Mouse (Mus musculus) heart, postnatal 36 days (tissue): Measurements from ENCODE around the gene 1700042G07Rik. TPM values are rescaled to one million over a fixed set of nuclear protein-coding genes. Genes with fewer than 3 reads are reported as not detected.

ENCODE experiments used
- DNase-seq, 2 experiments: peaks; one replicate each; pipeline ENCODE4 v3.0.0; 2021 to 2022
- intact Hi-C: fragments of 180-260 bp; cut with DNase I; formaldehyde crosslinking; loops from one replicate; pipeline ENCODE4 v1.15.1; 2025
- total RNA-seq, 2 experiments: library from RNA; stranded (reverse); gene quantifications; 2 replicates each; pipeline ENCODE4 v1.2.3; 2021

The 1700042G07Rik gene
- total RNA-seq, 2 experiments from 2014 or later: not detected

GRCm38 (mm10) chr4:116160769-116161168 lies 12.4 kb upstream of the 1700042G07Rik start:
- intact Hi-C loops: loop anchor here (5.0 to 10.0 kb wide), 2 partner anchors 284 to 397 kb away; partner anchors contain the start of genes Gpbp1l1 and Tmem69
- no peak for DNase-seq

- DNase-seq: no peak
- intact Hi-C loops: loop anchor here (5.0 to 10.0 kb wide), 2 partner anchors 283 to 395 kb away; partner anchors contain the start of genes Gpbp1l1 and Tmem69
These were observed 11.0 kb upstream of the 1700042G07Rik start for GRCm38 (mm10) chr4:116162142-116162541.

DNA sequence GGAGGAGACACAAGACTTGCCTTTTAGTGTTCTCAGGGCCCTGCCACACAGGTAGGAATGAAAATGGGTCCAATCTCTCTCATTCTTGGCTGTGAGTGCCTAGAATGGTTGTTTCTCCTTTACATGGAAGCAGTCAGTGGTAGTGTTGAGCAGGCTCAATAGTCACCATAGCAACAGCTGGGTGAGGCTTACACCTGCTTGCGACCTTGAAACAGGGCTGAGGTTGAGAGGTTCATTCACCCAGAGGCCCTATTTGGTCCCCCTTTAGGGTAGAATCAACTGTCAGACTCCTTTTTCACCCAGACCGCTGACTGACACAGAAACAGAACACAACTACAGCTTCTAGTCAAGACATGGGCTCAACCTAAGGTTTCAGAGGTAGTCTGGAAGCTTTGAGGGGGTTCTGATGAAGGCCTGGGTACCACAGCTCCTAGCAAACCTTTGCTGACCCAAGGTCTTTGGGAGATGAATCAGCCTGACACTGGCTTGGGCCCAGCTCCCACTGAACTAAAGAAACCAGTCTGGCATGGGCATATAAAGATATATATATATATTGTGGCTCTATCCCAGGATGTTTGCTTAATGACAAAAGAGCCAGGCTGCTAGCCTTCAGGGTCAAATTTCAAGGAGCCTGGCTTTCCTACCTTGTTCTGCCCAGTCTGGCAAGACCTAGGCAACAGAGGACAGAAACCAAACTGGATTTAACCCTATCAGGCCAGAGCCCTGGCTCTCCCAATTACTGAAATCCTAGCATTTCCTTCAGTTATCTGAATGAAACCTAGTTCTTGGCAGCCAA lies 8.2 kb upstream of the 1700042G07Rik start:
- no peak for DNase-seq
- intact Hi-C loops: loop anchor here (5.0 to 10.0 kb wide), 4 partner anchors 172 to 392 kb away; partner anchors contain the start of genes Gpbp1l1, Mast2 and Tmem69

DNA sequence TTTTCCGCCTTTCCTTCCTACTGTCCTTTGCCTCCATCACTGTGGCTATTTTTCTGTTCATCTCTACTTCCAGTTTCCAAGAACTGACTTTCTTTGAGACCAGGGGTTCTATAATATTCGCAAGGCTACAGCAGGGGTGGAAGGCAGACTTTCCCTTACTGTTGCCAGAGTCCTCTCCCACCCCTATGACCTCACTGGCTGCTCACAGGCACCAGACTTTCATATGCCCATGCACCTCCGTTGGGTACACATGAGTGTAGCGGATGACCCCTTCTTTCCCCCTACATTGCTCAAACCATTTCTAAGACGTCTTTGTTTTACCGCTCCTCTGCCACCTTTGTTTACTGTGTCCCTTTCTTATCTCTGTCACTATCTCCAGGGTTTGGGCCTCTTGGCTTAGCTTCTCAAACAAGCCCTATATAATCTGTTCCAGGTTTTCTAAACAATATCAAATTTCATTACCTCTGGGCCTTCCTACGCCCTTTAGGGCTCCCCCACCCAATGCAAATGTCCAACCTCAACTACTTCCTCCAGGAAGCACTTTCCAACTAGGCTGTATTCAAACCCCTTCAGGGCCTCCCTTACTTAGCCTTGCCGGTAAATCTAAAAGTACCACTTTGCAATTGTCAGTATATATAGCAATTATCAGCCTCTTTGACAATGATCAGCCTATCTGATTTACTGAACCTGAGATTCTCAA lies 7.3 kb upstream of the 1700042G07Rik start:
- no peak for DNase-seq
- intact Hi-C loops: loop anchor here (5.0 to 10.0 kb wide), 3 partner anchors 171 to 296 kb away; partner anchors contain the start of gene Mast2

- intact Hi-C loops: loop anchor here (5.0 to 10.0 kb wide), 3 partner anchors 170 to 295 kb away; partner anchors contain the start of gene Mast2
- no peak for DNase-seq
These were observed 5.8 kb upstream of the 1700042G07Rik start, which contains the start of gene Tspan1 for GRCm38 (mm10) chr4:116167404-116167803. TSS of gene Tspan1 (minus strand) at chr4:116167601.

- peak; percentile 73 to 85 for DNase-seq
- intact Hi-C loops: loop anchor here (1.0 to 10.0 kb wide), 4 partner anchors 114 to 294 kb away; partner anchors contain the start of gene Mast2
These were observed 4.4 kb upstream of the 1700042G07Rik start for GRCm38 (mm10) chr4:116168617-116169352.

DNA sequence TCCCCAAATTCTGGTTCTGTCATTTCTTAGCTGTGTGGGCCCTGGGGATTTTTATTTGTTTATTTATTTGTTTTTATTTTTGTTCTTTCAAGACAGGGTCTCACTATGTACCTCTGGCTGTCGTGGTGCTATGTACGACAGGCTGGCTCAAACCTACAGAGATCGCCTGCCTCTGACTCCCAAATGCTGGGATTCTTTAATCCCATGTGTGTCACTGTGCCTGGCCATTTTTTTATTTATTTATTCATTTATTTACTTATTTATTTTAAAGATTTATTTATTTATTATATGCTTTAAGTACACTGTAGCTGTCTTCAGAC lies 3.9 kb upstream of the 1700042G07Rik start:
- no peak for DNase-seq
- intact Hi-C loops: loop anchor here (1.0 to 10.0 kb wide), 4 partner anchors 113 to 293 kb away; partner anchors contain the start of gene Mast2

DNA sequence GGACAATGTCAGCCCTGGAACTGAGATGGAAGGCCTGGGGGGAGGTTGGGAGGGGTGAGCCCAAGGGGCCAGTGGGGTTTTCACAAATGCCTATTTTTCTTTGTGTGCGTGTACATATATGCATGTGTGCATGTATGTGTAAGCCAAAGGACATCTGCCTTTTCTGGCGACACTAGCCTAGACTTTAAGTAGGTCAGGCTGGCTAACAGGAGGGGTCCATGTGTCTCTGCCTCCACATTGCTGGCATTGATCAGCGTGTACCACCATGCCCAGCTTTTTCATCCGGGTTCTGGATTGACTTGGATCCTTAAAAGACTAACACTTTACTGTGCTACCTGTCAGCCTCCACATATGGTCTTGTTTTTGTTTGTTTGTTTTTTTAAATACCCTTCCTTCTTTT lies 580 bp downstream of the 1700042G07Rik start:
- intact Hi-C loops: loop anchor here (2.0 to 5.0 kb wide), 2 partner anchors 47 to 94 kb away; partner anchors contain the start of gene Pik3r3
- DNase-seq: no peak

DNA sequence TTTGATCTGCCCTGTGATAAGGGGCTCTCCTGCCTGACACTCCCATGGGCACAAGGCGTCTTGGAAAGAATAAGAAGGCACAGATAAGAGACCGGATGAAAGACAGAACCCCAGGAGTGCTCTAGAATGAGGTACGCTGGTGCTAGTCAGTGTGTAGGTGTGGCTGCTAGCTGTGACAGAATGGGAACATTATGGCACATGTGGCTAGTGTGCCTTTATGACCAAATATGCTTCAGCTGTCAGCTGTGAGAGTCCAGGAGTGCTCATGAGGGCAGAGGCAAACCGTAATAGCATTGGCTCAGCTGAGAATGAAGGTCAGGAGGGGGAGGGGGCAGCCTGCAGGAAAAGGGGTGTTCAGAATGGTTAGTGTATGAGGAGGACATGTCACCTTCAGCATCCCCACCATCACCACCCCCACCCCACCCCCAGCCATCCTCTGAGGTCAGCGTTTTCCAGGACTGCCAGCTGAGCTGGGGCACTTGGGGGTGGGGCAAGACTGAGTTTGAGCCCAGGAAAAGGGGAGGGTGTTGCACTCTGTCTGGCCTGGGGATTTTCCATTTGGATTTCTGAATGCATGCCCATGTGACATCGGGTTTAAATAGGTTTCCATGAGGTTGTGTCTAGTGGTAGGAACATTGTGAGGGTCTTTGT lies 1.4 kb downstream of the 1700042G07Rik start:
- DNase-seq: no peak
- intact Hi-C loops: loop anchor here (2.0 to 5.0 kb wide), 2 partner anchors 46 to 93 kb away; partner anchors contain the start of gene Pik3r3

- intact Hi-C loops: loop anchor here (2.0 kb wide), 1 partner anchor 46 kb away; the partner anchor contains the start of gene Pik3r3
These were observed 2.0 kb downstream of the 1700042G07Rik start for GRCm38 (mm10) chr4:116175136-116175535.

DNA sequence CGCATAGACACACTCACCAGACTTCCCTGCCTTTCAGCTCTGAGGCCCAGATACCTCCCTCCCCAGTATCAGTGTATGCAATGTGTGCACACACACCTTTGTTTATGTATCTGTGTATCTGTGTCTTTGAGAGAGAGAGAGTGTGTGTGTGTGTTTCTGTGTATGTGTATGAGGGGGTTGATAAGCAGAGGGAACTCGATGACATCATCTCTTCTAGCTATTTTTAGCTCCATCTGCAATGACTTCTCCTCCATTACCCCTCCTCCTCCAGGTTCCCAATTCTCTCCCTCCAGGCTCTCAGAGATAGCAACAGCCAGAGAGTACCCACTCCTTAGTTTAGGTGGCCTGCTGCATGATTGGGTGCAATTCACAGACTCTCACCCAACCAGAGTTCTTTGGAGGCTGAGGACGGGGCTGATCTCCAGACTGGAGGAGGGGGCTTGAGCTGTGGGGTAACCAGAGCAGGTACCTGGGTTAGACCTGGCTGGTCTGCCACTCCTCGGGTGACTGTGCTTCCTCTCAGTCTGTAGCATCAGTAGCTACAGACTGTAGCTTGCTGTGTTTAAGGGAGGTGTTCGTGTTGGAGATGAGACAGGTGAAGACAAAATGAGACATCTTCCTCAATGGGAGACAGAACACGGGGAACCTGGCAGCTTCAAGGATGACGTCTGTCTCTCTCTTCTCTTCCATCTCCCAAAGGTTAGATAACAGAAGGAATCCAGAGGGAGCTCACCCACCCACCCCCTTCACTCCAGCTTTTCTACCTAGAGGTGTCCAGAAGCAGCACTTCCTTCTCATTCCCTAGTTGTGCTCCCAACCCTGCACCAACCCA lies 2.8 kb downstream of the 1700042G07Rik start:
- DNase-seq: peak in 1 of 2 experiments; percentile 24
- intact Hi-C loops: loop anchor here (2.0 kb wide), 2 partner anchors 17 to 45 kb away; partner anchors contain the start of gene Pik3r3

More at GRCm38 (mm10) chr4:116175136-116175535, 2.0 kb downstream of the 1700042G07Rik start:
- no peak for DNase-seq

DNA sequence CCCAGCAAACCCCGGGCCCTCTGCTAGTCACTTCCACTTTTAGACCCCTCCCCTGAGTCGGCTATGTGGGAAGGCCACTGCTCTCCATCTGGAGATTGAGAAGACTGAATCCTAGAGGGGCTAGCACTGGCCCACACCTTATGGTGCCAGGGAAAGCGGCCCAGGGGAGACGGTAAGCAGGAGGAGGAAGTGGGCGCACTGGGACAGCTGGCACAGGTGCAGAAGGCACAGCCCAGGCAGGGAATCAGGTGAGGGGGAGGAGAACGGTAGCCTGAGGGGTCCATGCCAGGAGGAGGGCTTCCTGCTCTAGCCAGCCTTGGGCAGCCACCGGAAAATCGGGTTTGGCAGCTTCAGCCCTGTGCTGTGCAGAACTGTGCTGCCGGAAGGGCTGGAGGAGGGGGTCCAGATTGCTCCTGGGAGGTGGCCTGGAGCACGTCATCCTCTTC lies 3.4 kb downstream of the 1700042G07Rik start:
- intact Hi-C loops: loop anchor here (2.0 kb wide), 1 partner anchor 16 kb away; no protein-coding TSS in a partner anchor
- DNase-seq: peak; percentile 64 to 70

GRCm38 (mm10) chr4:116177140-116177539 lies 4.0 kb downstream of the 1700042G07Rik start:
- intact Hi-C loops: loop anchor here (2.0 kb wide), 1 partner anchor 16 kb away; no protein-coding TSS in a partner anchor
- peak; percentile 85 for DNase-seq

DNA sequence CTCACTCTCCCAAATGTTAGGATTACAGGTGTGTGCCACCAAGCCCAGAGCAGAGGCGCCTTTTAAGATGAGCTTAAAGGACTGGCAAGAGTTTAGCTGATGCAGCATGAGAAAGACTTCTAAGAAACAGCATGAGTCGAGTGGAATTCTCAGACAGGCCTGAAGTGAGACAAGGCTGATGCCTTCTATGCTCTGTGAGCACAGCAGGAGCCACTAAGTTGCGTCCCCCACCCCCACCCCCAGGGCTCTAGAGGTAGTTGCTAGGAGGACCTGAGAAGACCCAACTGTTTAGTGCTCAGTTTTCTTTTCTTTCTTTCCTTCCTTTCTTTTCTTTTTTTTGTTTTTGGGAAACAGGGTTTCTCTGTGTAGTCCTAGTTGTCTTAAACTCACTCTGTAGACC lies 8.9 kb downstream of the 1700042G07Rik start:
- DNase-seq: no peak
- intact Hi-C loops: no loop called here

DNA sequence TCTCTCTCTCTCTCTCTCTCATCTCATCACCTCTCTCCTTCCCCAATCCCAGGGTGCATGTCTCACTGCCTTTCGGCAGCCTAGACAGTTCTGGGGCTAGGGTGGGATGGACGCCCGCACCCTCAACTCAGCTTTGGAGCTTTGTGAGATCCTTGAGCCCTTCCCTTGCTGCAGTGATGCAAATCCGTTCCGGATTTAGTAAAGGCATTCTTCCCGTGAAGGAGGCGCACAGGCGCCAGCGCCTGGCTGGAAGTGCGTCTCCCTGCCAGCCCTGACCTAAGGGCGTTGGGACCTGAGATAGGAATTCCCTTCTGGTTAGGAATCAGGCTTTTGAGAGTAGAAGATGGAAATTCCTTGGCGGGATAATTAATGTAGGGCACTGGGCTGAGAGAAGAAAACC lies 9.6 kb downstream of the 1700042G07Rik start:
- intact Hi-C loops: no loop called here
- peak; percentile 46 to 54 for DNase-seq

DNA sequence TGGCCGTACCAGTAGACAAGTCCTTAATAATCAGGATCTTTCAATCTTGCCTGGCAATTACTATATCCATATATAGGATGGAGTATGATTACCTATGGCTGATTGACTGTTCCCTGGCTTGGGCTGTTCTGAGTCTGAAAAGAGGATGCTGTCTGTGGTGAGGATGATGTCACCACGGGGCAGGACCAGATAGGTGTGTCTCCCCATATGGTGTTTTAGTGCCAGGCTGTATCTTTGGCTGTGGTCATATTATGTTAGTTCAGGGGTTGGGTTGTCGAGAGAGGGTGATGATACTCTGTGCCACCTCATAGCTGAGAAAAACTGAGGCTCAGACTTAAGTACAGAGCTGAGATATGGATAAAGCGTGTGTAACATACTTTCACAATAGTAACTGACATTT lies 11.9 kb downstream of the 1700042G07Rik start:
- intact Hi-C loops: no loop called here
- no peak for DNase-seq

DNA sequence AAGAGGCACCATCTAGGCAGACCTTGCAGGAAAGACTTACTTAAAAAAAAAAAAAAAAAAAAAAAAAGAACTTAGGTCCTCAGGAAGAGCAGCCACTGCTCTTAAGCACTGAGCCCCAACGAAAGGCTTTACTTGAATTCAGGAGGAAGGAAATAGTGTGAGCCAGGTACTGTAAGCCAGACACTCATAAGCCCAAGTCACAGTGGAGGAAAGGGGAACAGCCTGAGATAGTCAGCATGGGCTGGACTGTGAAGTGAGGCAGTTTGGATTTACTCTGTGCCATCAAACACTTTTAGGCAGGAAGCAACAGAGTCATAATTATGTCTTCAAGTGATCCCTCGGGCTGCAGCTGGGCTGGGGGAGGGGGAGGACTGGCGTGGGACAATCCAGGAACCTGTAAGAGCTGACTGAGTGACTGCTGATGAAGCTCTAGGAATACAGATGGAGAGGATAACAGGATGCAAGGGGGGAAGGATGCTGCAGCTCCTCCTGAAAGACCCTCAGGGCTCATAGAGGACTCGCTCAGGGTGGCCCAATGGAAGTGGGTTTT lies 19.2 kb downstream of the 1700042G07Rik start:
- intact Hi-C loops: loop anchor here (2.0 kb wide), 2 partner anchors 16 to 26 kb away; no protein-coding TSS in a partner anchor
- no peak for DNase-seq
